Mouse (Mus musculus) cerebellum, adult 18-20 months (tissue): ENCODE data around the gene Abr.

Source experiments
- DNase-seq, 2 experiments: peaks; one replicate each; pipeline ENCODE4 v3.0.0; 2021

Gene Abr

DNA sequence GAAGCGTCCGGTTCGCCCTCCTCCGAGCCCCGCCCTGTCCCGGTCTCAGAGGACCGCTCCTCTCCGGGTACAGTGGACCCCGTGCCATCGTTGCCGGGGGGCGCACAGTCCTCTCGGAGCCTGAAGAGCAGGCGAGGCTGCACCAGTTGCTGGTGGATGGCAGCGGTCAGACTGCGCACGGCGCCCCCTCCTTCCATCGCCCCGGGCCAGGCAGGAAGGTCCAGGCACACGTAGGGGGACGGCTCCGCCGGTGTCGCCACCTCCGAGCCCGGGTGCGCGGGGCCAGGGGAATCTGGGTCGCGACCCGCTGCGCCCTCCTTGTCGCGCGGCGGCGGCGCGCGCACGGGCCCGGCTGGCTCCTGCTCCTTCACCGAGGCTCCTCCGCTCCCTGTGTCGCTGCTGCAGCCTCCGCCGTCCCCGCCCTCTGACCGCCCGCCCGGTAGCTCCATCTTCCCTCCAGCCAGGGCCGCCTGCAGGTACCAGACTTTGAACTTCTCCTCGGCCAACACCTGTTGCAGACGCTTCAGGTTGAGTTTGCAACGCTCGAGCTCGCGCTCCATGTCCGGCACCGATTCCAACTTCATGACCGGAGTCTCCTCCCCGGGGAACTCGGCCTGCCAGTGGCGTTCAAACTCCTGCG, 572 bp upstream of the Abr start:
- peak; percentile 15 for DNase-seq

DNA sequence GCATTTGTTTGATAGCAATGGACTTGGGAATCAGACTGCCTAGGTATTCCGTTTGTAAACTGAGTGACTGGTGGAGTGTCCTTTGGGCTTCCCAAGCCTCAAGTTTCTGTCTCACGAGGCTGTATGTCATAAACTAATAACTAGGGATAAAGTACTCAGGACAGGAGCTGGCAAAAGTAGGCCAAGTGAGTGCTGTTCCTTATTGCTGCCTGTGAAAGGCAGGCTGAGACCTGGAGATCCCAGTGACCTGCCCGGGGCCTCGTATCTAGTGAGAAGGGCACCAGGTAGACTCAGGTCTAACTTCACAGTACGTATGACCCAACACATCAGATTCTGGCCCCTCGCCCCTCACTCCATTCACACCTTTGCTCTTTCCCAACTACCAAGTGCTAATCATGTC, 4.0 kb downstream of the Abr start:
- no peak for DNase-seq

DNA sequence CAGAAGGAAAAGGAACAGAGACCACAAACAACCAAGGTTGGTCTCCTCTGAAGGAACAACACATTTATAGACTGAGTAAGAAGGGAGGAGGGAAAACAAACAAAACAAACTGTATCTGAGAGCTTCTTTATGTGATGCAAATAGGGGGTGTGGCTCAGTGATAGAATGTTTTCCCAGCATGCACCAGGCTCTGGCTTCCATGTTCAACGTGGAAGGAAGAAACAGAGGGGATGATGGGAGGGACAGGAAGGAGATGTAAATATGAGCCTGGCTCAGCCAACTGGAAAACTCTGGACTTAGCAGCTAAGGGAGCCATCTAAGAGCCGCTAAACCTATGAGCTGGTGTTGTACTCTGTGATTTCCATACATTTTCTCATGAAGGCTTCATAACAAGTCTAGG, 7.9 kb downstream of the Abr start:
- no peak for DNase-seq

DNA sequence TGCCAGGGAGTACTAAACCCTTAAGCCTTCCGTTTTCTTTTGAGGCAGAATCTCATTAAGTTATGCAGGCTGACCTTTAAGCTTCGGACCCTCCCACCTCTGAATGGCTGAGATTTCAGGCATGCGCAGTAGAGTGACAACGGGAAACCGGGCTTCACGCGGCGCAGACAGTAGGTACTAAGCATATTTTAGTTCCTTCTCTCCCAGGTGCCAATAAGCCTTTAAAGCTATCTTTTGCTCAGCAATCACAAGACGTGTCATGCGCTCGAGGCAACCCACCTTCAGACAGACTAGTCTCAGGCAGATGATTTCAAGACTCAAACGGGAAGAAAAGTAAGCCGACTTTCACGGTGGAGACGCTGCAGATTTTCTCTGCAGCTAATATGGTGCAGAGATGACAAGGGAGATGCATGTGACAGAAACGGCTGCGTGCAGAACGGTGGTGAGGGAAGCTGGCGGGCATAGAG, 9.4 kb downstream of the Abr start:
- peak; percentile 57 to 62 for DNase-seq

DNA sequence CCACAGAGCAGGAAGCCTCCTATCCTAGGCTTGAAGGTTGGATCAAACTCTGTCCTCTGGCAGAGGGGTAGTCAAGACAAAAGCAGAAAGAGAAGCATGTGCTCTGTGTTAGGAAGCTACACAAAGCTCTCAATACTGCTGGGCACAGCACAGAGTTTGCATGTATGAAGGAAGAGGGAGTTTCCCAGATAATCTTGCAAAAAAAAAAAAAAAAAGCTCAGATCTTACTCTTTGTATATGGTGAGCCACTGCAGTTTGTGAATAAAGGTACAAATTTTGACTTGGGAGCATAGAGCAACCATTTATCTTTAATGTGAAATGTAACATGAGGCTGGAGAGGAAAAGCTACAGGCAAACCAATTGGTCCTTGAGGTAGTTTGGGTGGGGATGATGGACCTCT, 11.2 kb downstream of the Abr start:
- DNase-seq, result no peak

DNA sequence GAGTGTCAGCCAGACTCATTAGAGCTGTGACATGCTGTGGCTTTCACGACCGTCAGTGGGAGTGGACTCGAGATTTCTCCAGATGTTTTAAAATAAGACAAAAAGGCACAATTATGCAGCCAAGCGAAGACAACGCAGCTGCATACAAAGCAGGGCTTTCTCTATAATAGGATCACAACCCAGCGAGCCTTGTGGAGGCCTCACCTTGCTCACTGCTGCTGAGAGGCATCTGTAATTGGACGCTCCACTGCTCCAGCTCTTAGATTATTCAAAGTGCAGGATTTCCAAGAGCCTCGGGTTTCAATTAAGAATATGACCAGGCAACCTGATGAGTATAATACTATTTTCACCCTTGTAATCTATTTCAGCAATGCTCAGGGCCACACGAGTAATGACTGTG, 15.6 kb downstream of the Abr start:
- DNase-seq, result no peak

DNA sequence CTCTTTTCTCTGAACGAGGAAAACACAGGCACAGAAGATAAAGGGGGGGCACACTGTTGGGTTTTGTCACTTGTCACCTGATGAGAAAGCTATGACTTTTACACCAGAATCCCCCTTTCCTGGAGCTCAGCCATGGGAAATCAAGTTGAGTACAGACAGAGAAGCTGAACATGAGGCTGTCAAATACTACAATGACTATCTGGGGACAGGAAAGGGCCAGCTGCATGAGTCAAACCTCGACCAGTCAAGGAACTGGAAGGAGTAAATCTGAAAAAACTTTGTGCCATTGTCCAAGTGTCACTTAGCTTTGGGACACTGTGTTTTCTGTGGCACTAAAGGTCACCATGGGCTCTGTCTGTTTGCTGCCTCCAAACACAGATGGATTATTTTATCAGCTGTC, 22.9 kb downstream of the Abr start:
- DNase-seq, result no peak

DNA sequence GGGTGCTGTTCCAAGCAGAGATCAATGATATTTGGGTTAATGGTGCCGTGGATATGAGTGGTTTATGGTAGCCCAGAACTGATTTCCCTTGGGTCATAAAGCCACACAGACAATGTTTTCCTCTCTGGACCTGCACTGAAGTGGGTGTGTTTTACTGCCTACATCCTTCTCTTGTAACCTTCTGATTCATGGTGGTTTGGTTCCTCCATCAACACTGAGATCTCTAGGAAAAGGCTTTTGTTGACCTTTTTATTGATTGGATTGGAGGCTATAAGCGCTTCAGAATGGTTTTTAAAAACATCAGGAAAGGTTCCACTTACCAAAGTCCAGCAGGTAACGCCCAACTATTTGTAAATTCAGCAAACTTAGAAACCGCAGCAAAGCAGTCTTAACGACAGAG, 23.4 kb downstream of the Abr start:
- no peak for DNase-seq

DNA sequence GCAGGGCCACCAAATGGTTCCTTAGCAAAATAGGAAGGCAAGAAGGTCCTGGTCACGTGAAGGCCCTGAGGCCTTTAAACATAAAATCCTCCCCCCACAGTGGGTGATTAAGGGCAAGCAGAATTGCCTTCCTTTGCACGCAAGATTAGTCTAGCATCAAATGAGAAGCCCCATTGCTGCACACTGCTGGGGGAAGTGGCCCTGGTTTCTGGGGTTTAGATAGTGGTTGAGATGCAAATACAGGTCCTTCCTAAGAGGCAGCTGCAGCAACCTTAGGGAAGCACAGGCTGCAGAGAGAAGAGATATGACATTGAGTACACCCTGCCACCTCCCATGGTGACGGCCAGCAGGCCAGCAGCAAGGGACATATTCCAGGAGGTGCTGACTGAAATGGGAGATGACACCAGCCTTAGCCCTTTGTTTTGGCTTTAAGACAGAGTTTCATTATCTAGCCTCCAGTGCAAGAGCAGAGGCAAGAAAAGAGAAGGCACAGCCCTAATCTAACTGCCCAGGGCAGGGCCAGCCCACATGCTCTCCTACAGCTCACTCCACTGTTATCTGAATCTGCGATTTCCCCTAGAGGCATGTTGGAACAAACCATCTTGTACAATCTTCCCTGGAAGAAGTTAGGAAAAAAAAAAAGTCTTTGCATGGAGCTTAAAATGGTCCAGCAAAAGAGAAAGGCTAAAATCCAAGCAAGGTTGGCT, 28.3 kb downstream of the Abr start:
- DNase-seq, result no peak

DNA sequence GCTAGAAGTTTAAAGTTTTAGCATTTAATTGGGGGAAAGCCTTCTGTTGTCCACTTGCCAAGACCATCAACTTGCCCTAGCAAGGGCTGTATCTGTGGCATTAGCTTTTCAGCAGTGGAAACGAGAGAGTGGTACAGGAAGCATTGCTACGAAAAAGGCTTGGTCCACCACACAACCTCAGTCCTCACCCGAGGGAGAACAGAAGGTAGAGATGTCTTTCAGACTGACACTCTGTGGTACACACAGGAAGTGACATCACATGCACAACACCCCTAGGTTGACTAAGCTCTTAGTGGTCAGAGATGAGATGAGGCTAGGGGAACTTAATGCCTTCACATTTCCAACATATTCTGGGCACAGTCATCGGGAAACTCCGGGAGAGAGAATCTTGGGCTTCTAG, 32.4 kb downstream of the Abr start:
- DNase-seq, result no peak

DNA sequence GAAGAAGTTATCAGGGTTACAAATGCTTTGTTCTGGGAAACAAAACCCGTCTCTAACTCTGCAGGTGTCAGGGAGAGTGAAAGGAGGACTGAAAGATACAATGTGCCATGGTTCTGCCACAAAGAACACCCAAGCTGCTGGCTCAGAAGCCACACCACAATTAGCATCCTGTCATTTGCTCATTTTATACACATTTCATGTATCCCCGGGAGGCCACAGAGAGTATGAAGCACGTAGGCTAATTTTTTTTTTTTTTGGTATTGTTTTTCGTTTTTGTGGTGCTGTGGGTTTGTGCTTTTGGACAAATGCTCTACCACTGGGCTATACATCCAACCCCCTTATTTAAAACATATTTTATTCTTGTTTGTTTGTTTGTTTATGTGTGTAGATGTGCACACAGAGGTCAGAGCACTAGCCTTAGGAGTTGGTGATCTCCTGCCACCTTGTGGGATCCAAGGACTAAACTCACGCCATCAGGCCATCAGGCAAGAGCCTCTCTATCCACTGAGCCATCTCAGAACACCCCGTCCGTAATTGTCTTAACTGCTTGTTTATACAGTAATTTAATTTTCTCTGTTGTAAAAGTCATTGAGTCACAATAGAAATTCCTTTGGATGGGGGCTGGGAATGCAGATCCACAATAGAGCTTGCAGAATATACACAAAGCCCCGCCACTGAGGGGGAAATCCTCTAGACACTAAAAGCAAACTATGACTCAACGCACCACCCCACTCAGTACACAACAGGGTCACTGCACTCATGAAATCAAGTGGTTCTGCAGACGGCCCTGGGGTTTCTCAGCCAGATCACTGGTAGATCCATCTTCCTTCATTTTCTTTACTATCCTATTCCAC, 33.3 kb downstream of the Abr start:
- no peak for DNase-seq

DNA sequence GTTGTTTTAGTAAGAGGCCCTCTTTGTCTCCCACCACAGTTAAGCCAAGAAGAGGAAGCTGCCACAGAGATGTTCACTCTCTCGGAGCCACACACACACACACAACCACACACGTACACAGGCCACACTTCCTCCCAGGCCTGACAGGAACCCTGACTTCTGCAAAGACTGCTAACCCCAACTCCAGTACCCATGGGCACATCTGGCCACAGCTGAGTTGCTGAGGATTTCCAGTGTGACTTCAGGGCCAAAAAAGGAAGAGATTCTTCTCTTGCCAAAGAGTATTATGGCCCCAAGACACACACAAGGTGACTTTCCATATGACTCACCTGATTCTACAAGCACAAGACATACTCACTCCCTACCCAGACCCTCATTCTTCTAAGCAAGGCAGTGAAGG, 34.1 kb downstream of the Abr start:
- DNase-seq, result no peak

DNA sequence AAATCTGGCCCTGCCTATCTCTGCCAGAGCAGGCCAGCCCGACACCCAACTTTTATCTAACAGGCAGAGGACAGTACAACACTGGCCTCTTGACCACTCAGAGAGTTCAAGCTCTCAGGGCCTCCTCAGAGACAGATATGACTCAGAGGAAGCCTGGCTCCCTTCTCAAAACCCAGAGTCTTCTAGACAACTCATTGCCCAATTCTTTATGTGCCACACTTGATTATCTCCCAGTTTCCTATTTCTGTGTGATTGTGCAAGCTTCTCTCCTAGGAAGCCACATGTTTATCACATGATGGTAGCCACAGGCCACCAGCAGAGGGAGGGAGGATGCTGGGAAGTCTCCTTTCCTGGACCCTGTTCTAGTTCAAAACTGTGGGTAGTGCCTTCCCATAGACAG, 34.8 kb downstream of the Abr start:
- no peak for DNase-seq

DNA sequence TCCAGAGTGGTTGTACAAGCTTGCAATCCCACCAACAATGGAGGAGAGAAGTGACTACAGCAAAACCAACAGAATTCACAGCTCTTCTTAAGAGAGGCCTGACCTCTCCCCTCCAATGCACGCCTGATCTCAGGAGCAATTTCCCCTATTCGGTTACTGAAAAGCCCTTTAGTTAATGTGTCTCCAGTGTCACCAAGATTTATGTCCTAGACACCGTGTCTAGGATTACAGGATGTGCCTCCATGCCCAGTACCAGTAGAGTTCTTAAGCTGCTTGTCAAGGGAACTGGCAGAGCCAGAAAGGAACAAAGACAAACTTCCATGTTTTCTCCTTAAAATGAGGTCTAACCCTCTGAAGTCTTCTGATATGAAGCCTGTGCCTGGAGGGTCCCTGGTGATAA, 36.0 kb downstream of the Abr start:
- no peak for DNase-seq

DNA sequence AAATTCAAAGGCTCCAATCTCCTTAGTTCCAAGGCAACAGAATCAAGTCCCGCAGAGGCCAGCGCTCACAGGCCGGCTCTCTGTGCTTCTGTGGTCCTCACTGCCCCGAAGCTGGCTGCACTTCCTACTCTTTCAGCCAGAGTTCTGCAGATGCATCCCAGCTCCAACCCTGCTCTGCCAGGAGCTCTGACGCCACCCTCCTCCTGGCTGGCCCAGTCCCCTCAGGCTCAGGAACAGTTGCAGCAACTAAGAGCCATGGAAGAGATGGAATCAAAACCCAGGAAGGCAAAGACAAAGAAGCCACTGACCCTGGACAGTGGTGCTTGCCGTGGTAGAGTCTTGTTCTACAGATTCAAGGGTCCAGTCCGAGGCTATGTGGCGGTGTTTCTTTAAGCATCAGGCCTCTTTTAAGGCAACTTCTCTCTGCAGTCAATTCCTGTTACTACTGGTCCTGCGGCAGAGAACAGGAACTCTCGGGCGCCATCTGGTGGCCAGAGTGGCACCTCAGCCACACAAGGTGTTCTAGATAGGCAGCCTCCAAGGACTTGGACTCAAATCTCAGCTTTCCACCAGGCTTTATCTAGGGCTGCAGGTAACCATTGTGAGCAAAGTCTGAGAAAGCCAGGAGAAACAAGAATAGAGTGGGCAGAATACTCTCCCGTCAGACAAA, 44.4 kb downstream of the Abr start:
- DNase-seq, result peak; percentile 87 to 91

DNA sequence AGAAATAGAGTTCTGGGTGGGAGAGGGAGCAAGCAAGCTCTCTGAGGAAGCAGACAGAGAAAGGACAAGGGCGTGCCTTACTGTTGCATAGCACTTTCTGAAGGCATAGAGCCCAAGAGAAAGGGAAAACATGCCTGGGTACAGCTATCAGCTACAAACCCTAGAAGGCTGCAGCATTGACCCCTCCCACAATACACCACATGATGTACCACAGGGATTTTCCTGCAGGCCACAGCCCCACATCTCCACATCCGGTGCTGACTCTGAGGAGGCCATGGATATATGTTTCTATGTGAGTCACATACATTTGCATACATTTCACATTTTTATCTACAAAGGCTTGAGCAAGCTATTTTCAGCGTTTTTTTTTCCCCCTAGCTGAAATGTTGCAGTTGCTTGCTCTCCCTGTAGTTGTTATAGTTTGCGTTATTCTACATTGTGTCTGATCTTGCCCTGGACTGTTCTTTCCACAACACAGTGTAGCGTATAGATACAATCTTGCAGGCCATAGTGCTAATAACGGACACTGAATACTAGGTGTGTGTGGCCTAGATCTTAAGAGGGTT, 49.2 kb downstream of the Abr start:
- DNase-seq, result no peak

DNA sequence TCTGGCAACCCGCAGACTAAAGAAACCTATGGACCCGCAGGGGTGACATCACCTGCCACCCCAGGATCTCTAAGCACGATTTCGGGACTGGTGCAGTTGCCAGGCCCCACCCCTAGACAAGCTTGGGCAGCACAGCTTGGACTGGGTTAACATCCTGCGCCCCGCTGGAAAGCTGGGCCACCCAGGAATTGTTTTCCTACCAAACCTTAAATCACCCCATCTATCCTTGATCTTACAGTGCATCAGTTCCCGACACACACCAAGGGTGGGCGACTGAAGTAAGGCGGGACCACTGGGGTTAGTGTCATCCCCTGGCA, 50.5 kb downstream of the Abr start:
- peak in 1 of 2 experiments; percentile 10 for DNase-seq

DNA sequence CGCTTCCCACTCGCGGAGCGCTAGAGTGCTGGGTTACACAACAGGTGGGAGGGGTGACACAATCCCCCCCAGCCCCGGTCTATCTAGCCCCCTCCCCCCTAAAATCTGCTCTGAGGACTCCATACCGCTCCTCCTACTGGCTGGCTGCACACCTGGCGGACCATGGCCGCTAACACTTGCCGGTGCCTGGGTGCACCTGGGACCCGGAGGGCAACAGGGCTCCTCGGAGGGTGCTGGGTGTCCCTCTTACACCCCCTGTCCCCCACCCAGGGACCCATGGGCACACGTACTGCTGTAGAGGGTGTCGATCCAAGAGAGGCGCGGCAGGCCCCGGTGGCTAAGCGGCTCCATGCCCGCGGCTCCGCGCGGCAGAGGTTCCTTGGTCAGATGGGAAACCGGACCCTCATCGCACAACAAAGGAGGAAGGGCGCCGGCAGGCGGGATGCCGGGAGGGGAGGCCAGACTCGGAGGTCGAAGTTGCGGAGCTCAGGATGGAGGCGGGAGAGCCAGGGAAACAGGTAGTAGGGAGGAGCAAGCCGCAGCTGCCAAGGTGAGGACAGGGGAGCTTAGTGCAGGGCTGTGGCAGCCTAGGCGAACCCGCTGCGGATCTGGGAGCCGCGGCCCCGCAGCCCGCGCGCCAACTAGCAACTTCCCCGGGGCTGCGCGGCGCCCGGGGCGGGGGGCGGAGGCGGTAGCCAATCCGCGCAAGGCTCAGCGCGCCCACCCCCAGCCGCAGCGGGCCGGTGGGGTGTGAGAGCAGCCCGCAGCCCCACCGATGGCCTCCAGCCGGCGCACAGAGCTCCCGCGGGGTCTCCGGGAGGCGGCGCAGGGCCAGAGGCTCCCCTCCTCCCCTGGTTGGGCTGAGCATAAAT, 51.1 kb downstream of the Abr start:
- peak in 1 of 2 experiments; percentile 18 for DNase-seq

DNA sequence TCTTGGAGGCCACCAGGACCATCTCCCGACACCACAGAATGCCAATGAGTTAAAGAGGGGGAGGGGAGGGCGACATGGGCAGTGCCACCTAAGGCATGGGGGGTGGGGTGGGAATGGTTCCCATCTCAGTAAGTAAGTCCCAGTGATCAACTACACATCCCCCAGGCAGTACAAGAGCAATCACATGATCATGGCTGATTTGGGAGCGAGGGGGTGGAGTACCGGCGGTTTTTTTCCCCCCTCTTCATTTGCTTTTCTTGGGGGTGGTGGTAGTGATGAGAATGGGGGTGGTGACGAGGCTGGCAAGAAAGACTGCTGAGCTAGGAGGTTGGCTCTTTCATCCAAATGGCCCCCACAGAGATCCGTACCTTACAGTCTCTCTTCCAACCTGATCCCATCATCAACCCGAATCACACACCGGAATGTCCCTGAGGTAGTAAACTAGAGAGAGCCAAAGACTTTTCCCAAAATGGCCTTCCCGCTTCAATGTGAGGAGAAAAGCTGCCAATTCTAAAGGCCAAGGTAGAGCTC, 51.8 kb downstream of the Abr start:
- DNase-seq, result no peak

DNA sequence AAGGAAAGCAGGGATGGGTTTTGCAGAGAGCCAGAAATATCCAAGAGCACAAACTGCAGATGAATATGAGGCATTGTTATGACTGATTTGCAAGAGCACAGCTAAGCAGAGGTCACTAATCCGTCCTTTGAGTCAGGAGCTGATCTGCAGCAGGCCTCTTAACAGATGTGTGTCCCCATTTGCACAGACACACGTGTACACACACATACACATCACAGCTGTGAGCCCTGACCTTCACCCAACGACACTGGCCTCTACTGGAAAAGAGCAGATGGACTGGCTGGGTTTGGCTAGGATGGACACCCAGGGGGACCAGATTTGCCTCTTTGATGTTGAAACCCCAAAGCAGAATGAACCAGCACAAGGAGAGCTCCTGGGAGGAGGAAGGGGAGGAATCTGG, 52.7 kb downstream of the Abr start:
- no peak for DNase-seq

DNA sequence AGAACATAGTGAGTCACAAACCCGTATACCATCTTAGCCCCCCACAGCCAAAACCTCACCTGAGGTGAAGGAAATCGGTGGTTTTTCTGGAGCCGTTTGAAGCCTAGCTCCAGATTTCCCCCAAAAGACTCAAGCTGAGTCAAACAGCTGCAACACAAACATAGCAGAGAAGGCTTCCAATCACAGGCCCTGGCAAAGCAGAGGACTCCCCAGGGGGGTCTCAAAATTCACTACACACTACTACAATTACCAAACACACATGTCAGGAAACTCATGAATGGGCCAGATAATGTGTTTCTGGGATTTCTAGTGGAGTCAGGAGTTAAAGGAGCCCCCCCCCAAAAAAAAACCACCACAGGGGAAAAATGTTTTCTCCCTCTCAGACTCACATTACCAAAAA, 56.0 kb downstream of the Abr start:
- no peak for DNase-seq

DNA sequence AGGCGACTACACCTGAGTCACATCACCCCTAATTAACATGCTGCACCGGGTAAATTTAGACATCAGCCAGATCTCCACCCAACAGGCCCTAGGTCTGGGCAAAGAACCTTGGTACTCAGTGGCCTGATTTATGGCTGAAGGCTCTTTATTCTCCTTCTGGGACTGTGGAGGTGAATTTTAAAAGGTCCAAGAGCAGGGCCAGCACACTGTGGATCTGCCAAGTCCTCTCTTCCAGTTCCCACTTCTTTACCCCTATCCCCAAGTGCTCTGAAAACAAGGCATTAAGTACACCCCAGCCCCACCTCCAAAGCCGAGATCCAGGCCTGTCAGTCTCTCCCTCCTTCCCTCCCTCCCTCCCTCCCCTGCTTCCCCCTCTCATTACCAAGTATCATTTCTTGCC, 59.5 kb downstream of the Abr start:
- no peak for DNase-seq
